Mouse (Mus musculus) bone marrow, adult 2 months (tissue): ENCODE data around the gene Fgf2.

Experiments
- CTCF ChIP-seq: fragments of 200-500 bp; IDR thresholded peaks from 2 replicates; pipeline ENCODE4 v1.5.1; 2011; ENCODE audit warnings: low read length, control low read depth; ENCODE audit not compliant: control insufficient read depth, insufficient read depth
- POLR2A ChIP-seq: fragments of 200-500 bp; IDR thresholded peaks from 2 replicates; pipeline ENCODE4 v1.6.1; 2011; ENCODE audit warnings: low read depth, mild to moderate bottlenecking, control low read depth, low read length, borderline replicate concordance; ENCODE audit not compliant: control insufficient read depth

GRCm38 (mm10) chr3:37373712-37374111, 25.6 kb downstream of the Fgf2 start:
- TF ChIP-seq CTCF (no peak), POLR2A (no peak)
